Mouse (Mus musculus): ENCODE data around the gene Slc7a4. TPM values are rescaled to one million over a fixed set of nuclear protein-coding genes. Genes with fewer than 3 reads are reported as not detected.

The Slc7a4 gene
- polyA plus RNA-seq (2017; shearing (Covaris generic)) = 0.40 TPM

DNA sequence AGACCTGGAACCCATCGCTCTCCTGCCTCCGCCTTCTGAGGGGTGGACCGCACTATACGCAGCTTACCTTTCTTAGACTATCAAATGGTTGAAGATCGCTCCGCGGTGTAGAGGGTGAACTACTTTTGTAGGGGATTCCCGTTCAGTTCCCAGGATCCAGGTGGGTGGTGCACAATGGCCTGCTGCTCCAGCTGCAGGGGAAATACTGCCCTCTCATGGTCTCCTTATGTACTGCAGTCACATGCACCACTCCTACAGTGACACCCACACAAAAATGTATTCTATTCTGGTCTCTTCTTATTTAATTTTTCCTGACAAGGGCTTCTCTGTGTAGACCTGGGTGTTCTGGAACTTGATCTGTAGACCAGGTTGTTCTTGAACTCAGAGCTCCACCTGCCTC, at the start of gene Slc7a4:
TSS of gene Slc7a4 (minus strand) at position 151 of the 400 bp plus-strand sequence.

DNA sequence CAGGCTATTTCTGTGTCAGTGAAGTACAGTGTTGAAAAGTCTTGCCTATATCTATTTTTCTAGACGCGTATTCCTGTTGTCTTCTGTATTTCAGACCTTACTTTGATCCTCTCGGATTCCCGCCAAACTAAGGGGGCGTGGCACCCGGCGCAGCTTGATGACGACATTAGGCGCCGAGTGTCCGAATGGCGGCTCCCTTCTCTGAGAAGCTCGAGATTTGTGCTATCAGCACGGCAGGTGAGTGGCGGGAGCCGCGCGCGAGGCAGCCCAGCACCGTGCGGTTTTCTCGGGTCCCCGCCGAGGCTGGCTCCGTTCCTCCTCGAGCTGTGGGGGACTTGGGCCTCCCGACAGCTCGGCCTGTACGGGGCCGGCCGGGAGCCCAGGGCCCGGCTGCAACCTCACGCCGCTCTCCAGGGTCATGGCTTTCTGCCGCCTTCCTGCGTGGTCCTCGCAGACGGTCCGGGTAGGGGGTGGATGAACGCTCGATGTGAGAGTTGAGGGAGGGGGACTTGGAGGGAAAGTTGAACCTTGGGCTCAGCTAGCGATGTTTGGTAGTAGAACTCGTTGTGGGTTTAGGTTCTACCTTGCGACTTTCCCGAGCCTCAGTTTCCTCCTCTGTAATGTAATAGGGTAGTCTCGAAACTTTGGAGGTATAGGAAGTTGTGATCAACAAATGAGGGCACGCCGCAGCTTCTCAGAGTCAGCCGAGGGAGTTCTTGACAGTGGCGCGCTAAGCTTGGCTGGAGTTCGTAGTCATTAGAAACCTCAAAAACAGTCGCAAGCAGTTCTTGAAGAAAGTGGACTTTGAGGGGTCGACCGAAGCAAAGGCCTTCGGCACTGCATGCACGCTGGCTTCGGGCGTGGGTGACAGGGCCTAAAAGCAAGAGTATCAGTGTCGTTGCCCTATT, 36.4 kb upstream of the Slc7a4 start, which contains the start of gene Smpd4:
TSS of gene Smpd4 (plus strand) at position 157 of the 908 bp plus-strand sequence.

DNA sequence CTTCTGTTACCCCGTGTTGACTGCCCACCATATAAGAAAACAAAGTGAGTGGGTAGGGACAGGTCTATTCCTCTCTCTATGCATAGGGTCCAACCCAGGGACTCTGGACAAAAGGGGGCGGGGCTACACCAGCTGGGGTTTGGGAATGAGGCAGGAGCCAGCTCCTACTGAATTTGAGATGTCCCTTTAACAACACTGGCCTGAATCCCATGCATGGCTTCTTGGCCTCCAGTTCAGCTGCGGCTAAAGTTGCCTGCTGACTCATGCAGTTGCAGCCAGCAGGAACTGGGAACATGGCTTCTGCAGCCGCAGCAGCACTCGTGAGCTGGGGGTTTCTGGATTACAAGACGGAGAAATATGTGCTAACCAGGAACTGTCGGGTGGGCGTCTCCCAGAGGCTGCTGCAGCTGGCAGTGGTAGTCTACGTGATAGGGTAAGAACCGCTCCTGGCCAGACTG, 21.2 kb downstream of the Slc7a4 start, which contains the start of gene P2rx6:
TSS of gene P2rx6 (plus strand) at position 135 of the 458 bp plus-strand sequence.

DNA sequence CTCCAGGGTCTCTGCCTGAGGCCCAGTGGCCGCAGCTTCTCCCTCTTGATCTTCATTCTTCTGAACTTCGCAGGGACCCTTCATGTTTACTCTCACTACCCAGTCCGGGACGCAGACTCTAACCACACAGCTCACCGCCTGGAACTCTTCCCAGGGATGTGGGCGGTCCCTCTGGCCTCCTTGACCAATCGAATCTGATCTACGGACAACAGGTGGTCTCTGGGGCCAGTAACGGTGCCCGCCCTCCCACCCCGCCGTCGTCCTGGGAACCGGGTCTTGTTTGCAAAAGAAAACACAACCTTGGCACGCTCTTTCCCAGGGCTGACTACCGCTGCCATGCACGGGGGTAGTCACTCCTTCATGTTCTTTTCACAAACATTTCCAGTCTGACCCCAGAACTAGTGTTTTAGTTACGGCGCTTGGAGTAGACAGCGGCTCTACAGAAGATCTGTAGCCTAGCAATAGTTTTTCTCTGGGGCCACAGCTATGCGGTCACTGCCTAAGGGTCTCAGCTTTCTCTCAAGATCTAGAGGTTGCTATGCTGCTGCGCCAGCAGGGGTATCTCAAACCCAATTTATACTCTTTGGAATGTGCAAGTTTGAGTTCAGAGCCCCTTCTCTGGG, 21.8 kb downstream of the Slc7a4 start, which contains the start of gene Lrrc74b:
TSS of gene Lrrc74b (minus strand) at position 120 of the 623 bp plus-strand sequence.

DNA sequence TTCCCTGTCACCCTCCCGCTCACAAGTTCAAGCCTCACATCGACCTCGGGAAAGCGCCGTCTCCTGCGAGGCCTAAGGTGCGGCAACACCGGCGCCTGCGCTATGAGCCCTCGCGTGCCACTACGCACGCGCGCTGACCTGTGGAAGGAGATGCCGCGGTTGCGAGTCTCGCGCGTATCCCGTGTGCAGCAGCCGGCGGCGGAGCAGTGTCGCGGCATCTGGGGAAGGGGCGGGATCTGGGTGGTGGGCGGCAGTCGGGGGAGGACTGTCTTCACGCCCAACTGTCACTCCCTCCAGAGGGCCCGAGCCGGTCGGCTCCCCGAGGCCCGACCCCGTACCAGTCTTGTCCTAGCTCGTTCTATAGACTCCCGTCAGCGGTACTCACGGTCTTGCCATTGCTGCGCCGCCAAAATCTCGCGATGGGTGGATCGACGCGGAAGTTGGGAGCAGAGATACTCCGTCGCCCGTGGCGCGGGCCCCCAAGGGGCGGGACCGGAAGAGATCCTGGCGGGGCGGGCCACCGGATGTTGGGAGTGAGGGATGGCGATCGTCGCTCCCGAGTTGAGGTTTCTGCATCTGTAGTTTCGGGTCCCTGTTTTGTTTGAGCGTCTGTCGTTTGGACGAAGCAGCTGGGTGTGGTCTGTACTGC, 52.2 kb downstream of the Slc7a4 start, which contains the start of gene Thap7:
TSS of gene Thap7 (minus strand) at position 497 of the 649 bp plus-strand sequence.

Other genes with a start within 250 kb of the Slc7a4 start
- gene Snap29, start 177.2 kb downstream of the Slc7a4 start, polyA plus RNA-seq (2017; shearing (Covaris generic)) = 18.5 TPM
- 59.5 TPM for gene Pi4ka, start 176.9 kb downstream of the Slc7a4 start, polyA plus RNA-seq (2017; shearing (Covaris generic))
- 57.1 TPM for gene Crkl, start 131.2 kb downstream of the Slc7a4 start, polyA plus RNA-seq (2017; shearing (Covaris generic))
- not detected for gene Aifm3, start 93.6 kb downstream of the Slc7a4 start, polyA plus RNA-seq (2017; shearing (Covaris generic))
- gene Lztr1, start 74.5 kb downstream of the Slc7a4 start, polyA plus RNA-seq (2017; shearing (Covaris generic)) = 39.1 TPM
- 54.0 TPM for gene Thap7, start 52.1 kb downstream of the Slc7a4 start, polyA plus RNA-seq (2017; shearing (Covaris generic))
- 0.94 TPM for gene Lrrc74b, start 22.0 kb downstream of the Slc7a4 start, polyA plus RNA-seq (2017; shearing (Covaris generic))
- gene P2rx6, start 21.3 kb downstream of the Slc7a4 start, polyA plus RNA-seq (2017; shearing (Covaris generic)) = not detected
- 20.1 TPM for gene Smpd4, start 36.1 kb upstream of the Slc7a4 start, polyA plus RNA-seq (2017; shearing (Covaris generic))
- not detected for gene Ccdc74a, start 63.3 kb upstream of the Slc7a4 start, polyA plus RNA-seq (2017; shearing (Covaris generic))
- 134 TPM for gene Med15, start 149.7 kb upstream of the Slc7a4 start, polyA plus RNA-seq (2017; shearing (Covaris generic))
- 9.9 TPM for gene Klhl22, start 176.4 kb upstream of the Slc7a4 start, polyA plus RNA-seq (2017; shearing (Covaris generic))
- not detected for gene Scarf2, start 214.1 kb upstream of the Slc7a4 start, polyA plus RNA-seq (2017; shearing (Covaris generic))
- gene B830017H08Rik, start 249.9 kb upstream of the Slc7a4 start, polyA plus RNA-seq (2017; shearing (Covaris generic)) = not detected